Mouse (Mus musculus): ENCODE measurements around the gene Vps13c.

The Vps13c gene

GRCm38 (mm10) chr9:67831359-67832045 is 8.7 kb upstream of the Vps13c start:
- no peak for DNase-seq (ENCODE audit: low read depth, low spot score)

- no peak for DNase-seq (ENCODE audit: low read depth, low spot score)
Observed at GRCm38 (mm10) chr9:67832046-67832605, 8.1 kb upstream of the Vps13c start, which contains the start of gene C2cd4a. Gene C2cd4a (minus strand): TSS chr9:67832330.

- no peak for DNase-seq (ENCODE audit: low read depth, low spot score)
Observed at GRCm38 (mm10) chr9:67834535-67834934, 5.7 kb upstream of the Vps13c start.

- DNase-seq (ENCODE audit: low read depth, low spot score) = no peak
Observed at GRCm38 (mm10) chr9:67837311-67837710, 2.9 kb upstream of the Vps13c start.

- no peak for DNase-seq (ENCODE audit: low read depth, low spot score)
Observed at GRCm38 (mm10) chr9:67842797-67843196, 2.6 kb downstream of the Vps13c start.

GRCm38 (mm10) chr9:67845012-67845411 is 4.8 kb downstream of the Vps13c start:
- DNase-seq (ENCODE audit: low read depth, low spot score) = no peak

GRCm38 (mm10) chr9:67845648-67846047 is 5.5 kb downstream of the Vps13c start:
- DNase-seq (ENCODE audit: low read depth, low spot score) = no peak

- no peak for DNase-seq (ENCODE audit: low read depth, low spot score)
Observed at GRCm38 (mm10) chr9:67846089-67846488, 5.9 kb downstream of the Vps13c start.

- no peak for DNase-seq (ENCODE audit: low read depth, low spot score)
Observed at GRCm38 (mm10) chr9:67847606-67848005, 7.4 kb downstream of the Vps13c start.

GRCm38 (mm10) chr9:67849397-67849796 is 9.2 kb downstream of the Vps13c start:
- no peak for DNase-seq (ENCODE audit: low read depth, low spot score)

GRCm38 (mm10) chr9:67849846-67850245 is 9.7 kb downstream of the Vps13c start:
- no peak for DNase-seq (ENCODE audit: low read depth, low spot score)

GRCm38 (mm10) chr9:67851150-67851549 is 11.0 kb downstream of the Vps13c start:
- no peak for DNase-seq (ENCODE audit: low read depth, low spot score)

- no peak for DNase-seq (ENCODE audit: low read depth, low spot score)
Observed at GRCm38 (mm10) chr9:67860273-67860672, 20.1 kb downstream of the Vps13c start.

- no peak for DNase-seq (ENCODE audit: low read depth, low spot score)
Observed at GRCm38 (mm10) chr9:67863332-67863731, 23.1 kb downstream of the Vps13c start.

GRCm38 (mm10) chr9:67864011-67864410 is 23.8 kb downstream of the Vps13c start:
- no peak for DNase-seq (ENCODE audit: low read depth, low spot score)

GRCm38 (mm10) chr9:67865411-67865810 is 25.2 kb downstream of the Vps13c start:
- DNase-seq (ENCODE audit: low read depth, low spot score) = no peak

- no peak for DNase-seq (ENCODE audit: low read depth, low spot score)
Observed at GRCm38 (mm10) chr9:67867411-67867810, 27.2 kb downstream of the Vps13c start.

GRCm38 (mm10) chr9:67869691-67870450 is 29.7 kb downstream of the Vps13c start:
- no peak for DNase-seq (ENCODE audit: low read depth, low spot score)

- DNase-seq (ENCODE audit: low read depth, low spot score) = no peak
Observed at GRCm38 (mm10) chr9:67874522-67875222, 34.5 kb downstream of the Vps13c start.

GRCm38 (mm10) chr9:67875337-67875736 is 35.1 kb downstream of the Vps13c start:
- DNase-seq (ENCODE audit: low read depth, low spot score) = no peak

GRCm38 (mm10) chr9:67877081-67877718 is 37.0 kb downstream of the Vps13c start:
- no peak for DNase-seq (ENCODE audit: low read depth, low spot score)

All from WW6 (cell line).